Mouse (Mus musculus): ENCODE results near the gene Cdkn1b.

Cdkn1b gene

GRCm38 (mm10) chr6:134929926-134930325 is 9.7 kb downstream of the Cdkn1b start:
- no peak for DNase-seq (ENCODE audit: low read depth)

DNA sequence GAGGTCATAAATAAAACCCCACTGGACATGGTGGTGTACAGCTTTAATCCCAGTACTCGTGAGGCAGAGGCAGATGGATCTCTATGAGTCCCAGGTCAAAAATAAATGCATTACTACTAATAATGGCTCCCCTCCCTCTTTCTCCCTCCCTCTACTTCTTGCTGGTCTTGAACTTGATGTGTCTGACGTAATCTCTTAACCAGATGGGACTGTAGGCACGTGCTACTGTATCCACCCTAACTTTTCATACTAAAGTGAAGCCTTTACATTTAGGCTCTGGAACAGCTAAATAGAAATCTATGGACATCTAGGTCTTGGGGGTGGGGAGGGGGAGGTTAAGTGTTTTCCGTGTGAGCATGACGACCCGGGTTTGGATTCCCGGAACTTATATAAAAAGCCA is 10.2 kb downstream of the Cdkn1b start:
- no peak for DNase-seq (ENCODE audit: low read depth)

DNA sequence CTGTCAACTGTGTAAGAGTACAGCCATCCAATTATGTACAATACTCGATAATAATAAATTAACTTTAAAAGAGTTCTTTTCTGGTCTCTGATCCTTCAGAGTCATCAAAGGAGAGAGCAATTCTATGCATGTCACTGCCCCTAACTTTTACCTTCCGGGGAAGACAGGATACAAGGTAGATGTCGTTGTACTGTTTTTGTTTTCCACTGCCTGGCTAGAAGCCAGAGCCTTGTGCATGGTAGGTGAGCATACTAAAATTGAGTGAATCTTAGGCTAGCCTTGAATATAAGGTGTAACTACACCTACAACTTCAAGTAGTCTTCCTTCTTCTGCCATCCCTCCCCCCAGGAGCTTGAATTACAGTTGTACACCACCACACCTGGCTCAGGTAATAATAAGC is 10.9 kb downstream of the Cdkn1b start:
- no peak for DNase-seq (ENCODE audit: low read depth)

- DNase-seq (ENCODE audit: low read depth) = peak; percentile 51
Observed at GRCm38 (mm10) chr6:134932486-134933206, 12.4 kb downstream of the Cdkn1b start.

- no peak for DNase-seq (ENCODE audit: low read depth)
Observed at GRCm38 (mm10) chr6:134933207-134933558, 13.0 kb downstream of the Cdkn1b start.

GRCm38 (mm10) chr6:134934305-134934704 is 14.1 kb downstream of the Cdkn1b start:
- DNase-seq (ENCODE audit: low read depth) = no peak

- DNase-seq (ENCODE audit: low read depth) = peak; percentile 71
Observed at GRCm38 (mm10) chr6:134939781-134940180, 19.6 kb downstream of the Cdkn1b start.

GRCm38 (mm10) chr6:134943759-134944407 is 23.7 kb downstream of the Cdkn1b start:
- DNase-seq (ENCODE audit: low read depth) = peak; percentile 82

- DNase-seq (ENCODE audit: low read depth) = peak; percentile 73
Observed at GRCm38 (mm10) chr6:134946054-134946453, 25.9 kb downstream of the Cdkn1b start.

- no peak for DNase-seq (ENCODE audit: low read depth)
Observed at GRCm38 (mm10) chr6:134946858-134947257, 26.7 kb downstream of the Cdkn1b start.

GRCm38 (mm10) chr6:134947311-134948087 is 27.3 kb downstream of the Cdkn1b start:
- DNase-seq (ENCODE audit: low read depth) = peak; percentile 92

DNA sequence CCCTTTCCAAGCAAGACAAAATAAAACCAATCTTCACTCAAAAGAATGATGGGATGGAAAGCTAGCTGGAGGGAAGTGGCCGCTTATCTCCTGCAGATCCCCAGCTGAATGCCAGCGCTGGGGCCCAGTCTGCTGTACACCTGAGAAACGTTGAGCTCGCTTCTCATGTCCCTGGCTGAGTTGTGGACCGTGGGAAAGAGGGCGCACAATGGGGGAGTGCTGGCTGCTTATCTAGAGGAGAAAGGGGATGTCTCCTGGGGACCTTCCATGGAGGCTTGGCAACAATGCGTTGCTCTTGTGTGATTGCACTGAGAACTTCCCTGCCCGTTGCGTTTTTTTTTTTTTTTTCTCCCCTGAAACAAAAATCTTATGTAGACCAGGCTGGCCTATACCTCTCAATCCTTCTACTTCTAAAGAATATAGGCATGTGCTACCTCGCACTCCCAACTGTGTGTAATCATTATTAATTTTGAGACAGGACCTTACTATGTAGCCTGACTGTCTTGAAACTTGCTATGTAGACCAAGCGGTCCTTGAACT is 28.4 kb downstream of the Cdkn1b start:
- no peak for DNase-seq (ENCODE audit: low read depth)

GRCm38 (mm10) chr6:134949241-134949640 is 29.0 kb downstream of the Cdkn1b start:
- no peak for DNase-seq (ENCODE audit: low read depth)

GRCm38 (mm10) chr6:134951364-134951763 is 31.2 kb downstream of the Cdkn1b start:
- no peak for DNase-seq (ENCODE audit: low read depth)

DNA sequence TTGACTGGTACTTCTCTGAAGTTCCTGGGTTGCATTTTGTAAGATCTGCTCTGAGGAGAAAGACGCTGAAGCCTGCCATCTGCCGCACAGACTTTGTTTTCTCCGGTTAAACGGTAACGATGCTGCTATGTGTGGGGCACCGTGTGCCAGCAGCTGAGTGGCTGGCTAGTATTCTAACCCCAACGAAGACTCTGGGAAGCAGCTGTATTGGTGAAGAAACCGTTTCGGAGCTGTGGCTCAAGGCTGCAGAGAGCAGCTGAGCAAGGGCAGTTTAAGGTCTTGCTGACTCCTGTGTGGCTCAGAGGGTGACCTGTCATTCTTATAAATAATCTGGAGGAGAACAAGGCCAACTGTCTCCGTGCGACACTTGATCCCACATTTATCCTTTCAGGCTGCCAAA is 33.8 kb downstream of the Cdkn1b start:
- no peak for DNase-seq (ENCODE audit: low read depth)

DNA sequence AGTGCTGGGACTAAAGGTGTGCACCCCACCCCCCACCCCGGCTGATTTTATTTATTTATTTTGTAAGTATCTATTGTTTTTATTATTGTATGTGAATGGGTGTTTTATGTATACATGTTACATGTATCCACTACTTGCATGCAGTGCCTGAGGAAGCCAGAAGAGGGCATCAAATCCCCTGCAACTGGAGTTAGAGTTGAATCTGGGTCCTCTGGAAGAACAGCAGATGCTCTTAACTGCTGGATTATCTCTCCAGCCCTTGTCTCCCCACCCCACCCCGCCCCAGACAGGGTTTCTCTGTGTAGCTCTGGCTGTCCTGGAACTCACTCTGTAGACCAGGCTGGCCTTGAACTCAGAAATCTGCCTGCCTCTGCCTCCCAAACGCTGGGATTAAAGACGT is 36.2 kb downstream of the Cdkn1b start:
- peak; percentile 24 for DNase-seq (ENCODE audit: low read depth)

DNA sequence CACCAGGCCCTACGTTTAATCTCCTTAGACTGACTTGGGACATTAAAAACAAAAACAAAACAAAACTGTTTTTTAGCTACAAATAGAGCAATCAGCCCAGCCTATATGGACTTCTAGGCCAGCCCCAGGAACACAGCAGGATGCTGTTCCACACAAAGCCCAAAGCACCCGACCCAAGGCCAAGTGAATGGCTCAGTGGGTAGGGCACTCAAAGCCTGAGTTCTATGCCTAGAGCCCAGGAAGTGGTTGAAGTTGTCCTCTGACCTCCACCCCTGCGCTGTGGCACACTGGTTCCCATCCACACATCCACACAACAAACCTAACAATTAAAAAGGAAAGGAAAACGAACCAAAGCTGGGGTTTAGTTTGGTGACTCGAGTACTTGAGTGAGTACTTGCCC is 41.1 kb downstream of the Cdkn1b start:
- no peak for DNase-seq (ENCODE audit: low read depth)

GRCm38 (mm10) chr6:134961858-134962517 is 41.8 kb downstream of the Cdkn1b start:
- no peak for DNase-seq (ENCODE audit: low read depth)

DNA sequence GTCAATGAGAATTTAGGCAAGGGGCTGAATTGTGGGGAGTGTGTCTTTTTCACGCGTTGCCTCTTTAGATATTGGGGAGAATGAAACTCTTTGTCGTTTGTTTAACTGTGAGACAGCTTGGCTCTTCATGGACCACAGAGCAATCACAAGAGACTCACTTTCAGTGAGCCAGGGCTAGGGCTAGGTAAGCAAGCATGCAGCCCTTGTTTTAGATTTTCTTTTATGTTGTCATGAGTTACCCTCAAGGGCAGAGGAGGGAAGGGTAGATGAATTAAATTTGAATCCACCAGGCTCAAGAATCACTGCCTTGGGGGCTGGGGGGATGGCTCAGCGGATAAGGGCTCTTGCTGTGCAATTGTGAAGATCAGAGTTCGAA is 42.3 kb downstream of the Cdkn1b start:
- no peak for DNase-seq (ENCODE audit: low read depth)

GRCm38 (mm10) chr6:134963910-134964309 is 43.7 kb downstream of the Cdkn1b start:
- DNase-seq (ENCODE audit: low read depth) = no peak

DNA sequence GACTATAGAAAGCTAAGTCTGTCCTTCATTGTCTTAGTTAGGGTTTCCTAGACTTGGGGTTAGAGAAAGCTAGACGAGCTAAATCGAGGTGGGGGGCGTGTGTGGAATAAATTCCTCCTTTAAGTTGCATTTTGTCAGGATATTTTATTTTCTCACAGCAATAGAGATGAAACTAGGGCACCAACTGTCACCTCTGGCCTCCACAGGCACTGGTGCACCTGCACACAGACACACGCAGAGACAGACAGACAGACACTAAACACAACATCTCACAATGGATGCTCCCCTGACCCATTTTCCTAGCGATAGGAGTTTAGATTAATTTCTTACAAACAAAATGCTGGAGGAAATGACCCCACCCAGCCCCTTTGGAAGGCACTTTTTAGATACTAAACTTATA is 46.5 kb downstream of the Cdkn1b start:
- DNase-seq (ENCODE audit: low read depth) = no peak

- DNase-seq (ENCODE audit: low read depth) = peak; percentile 55
Observed at GRCm38 (mm10) chr6:134968326-134968725, 48.1 kb downstream of the Cdkn1b start.
